Mouse (Mus musculus) midbrain, embryonic 14.5 days (tissue): ENCODE data around the gene Chmp3. TPM values are rescaled to one million over a fixed set of nuclear protein-coding genes. Genes with fewer than 3 reads are reported as not detected.

Experiments used
- ATAC-seq: fragments of 200-750 bp; cut with Nextera tagmentation; 2 replicates; pipeline ENCODE4 v1.8.0; 2017; ENCODE audit warnings: moderate number of reproducible peaks, moderate library complexity; ENCODE audit not compliant: low FRiP score, low TSS enrichment
- DNase-seq: peaks from one replicate; pipeline ENCODE4 v3.0.0-alpha.2; 2015
- H3K27ac ChIP-seq: fragments of 300-500 bp; sonication (generic); replicated peaks from 2 replicates; pipeline ENCODE4 v1.5.1; 2014; ENCODE audit warnings: mild to moderate bottlenecking, low read depth, low read length, moderate library complexity
- H3K27me3 ChIP-seq: fragments of 300-500 bp; sonication (generic); 2 replicates; pipeline ENCODE4 v1.6.1; 2014; ENCODE audit warnings: low read length, control low read depth, mixed read lengths; ENCODE audit not compliant: control insufficient read depth, insufficient read depth
- H3K36me3 ChIP-seq: fragments of 300-500 bp; sonication (generic); 2 replicates; pipeline ENCODE4 v1.6.1; 2014; ENCODE audit warnings: low read length, control low read depth; ENCODE audit not compliant: control insufficient read depth, insufficient read depth
- H3K4me1 ChIP-seq: fragments of 300-500 bp; sonication (generic); 2 replicates; pipeline ENCODE4 v1.6.1; 2014; ENCODE audit warnings: mild to moderate bottlenecking, antibody characterized with exemption, low read length, control low read depth; ENCODE audit not compliant: control insufficient read depth, insufficient read depth
- H3K4me2 ChIP-seq: fragments of 300-500 bp; sonication (generic); 2 replicates; pipeline ENCODE4 v1.6.1; 2014; ENCODE audit warnings: mild to moderate bottlenecking, low read length, moderate library complexity
- H3K4me3 ChIP-seq: fragments of 300-500 bp; sonication (generic); replicated peaks from 2 replicates; pipeline ENCODE4 v1.5.1; 2014; ENCODE audit warnings: low read depth, low read length
- H3K9ac ChIP-seq: fragments of 300-500 bp; sonication (generic); replicated peaks from 2 replicates; pipeline ENCODE4 v1.6.1; 2014; ENCODE audit warnings: mild to moderate bottlenecking, low read length, moderate library complexity
- H3K9me3 ChIP-seq: fragments of 300-500 bp; sonication (generic); 2 replicates; pipeline ENCODE4 v1.6.1; 2016; ENCODE audit warnings: low read length, control low read depth, mixed read lengths; ENCODE audit not compliant: control insufficient read depth
- WGBS: fragments of 180-500 bp; shearing (Covaris S2); extraction: QIAGEN DNeasy Blood & Tissue Kit; methylation state at CpG from one replicate; pipeline ENCODE4 v1.1.7; 2014; 5-methylcytosine and 5-hydroxymethylcytosine counted together
- polyA plus RNA-seq: library from polyadenylated mRNA; unstranded; fragments of >200 nt; fragmentation: Nextera tagmentation; extraction: Ambion mirVana; gene quantifications from 2 replicates; pipeline ENCODE4 v1.2.1, GENCODE M21; 2014

Chmp3 gene
- polyA plus RNA-seq, 1 experiment from 2014 or later: 57.8 TPM

DNA sequence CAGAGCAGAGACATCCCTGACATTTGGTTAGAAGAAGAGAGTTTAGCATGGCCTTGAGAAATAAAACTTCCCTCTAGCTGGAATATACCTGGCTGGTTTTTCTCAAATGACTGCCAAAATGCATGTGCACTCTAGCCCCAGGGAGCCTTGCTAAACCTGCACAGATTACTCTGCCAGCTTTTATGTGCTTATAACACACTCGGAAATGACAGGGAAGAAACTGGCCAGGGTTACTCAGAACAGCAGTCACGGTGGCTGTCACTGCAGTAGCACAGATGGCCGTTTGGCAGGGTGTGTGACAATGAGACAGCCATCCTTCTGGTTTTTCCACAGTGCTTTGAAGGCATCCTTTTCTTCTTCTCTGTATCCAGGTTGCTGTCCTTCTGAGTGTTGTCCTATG, 18.0 kb upstream of the Chmp3 start:
- Histone ChIP-seq H3K9me3 (no peaks in the 10 kb centered on the region), H3K4me1 (no peaks in the 10 kb centered on the region), H3K9ac (no peak overlapping the region), H3K4me2 (no peak overlapping the region), H3K36me3 (no peaks in the 10 kb centered on the region), H3K4me3 (no peak overlapping the region), H3K27ac (no peak overlapping the region), H3K27me3 (no peaks in the 10 kb centered on the region)
- no peak for DNase-seq
- 72% methylated on average over 3 of the region's 3 CpGs for WGBS
- ATAC-seq: no peak

DNA sequence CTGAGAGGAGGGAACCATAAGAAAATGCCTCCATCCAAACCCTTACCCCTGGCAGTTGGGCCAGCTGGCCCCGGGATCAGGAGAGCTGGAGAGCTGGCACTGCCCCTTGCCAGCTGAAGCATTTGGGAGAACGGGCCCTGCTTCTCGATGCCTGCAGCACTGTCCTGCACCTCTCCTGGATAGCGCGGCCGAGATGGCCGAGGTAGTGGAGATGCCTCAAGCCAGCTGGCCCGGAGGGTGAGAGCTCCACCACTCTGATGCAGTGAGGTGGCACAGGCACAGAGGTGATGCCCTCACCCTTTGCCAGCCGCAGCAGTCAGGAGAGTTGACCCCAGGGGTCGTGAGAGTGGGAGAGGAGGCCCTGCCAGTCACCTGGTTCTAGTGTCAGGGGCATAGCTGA, 16.5 kb upstream of the Chmp3 start:
- no peaks in the 10 kb centered on the region for H3K27me3 ChIP-seq
- no peaks in the 10 kb centered on the region for H3K36me3 ChIP-seq
- 89% methylated on average over 10 of the region's 10 CpGs for WGBS
- no peaks in the 10 kb centered on the region for H3K9me3 ChIP-seq
- H3K4me3 ChIP-seq: no peak overlapping the region
- no peaks in the 10 kb centered on the region for H3K4me1 ChIP-seq
- H3K27ac ChIP-seq: no peak overlapping the region
- ATAC-seq (no peak), DNase-seq (no peak)
- H3K9ac ChIP-seq: no peak overlapping the region
- H3K4me2 ChIP-seq: no peak overlapping the region

DNA sequence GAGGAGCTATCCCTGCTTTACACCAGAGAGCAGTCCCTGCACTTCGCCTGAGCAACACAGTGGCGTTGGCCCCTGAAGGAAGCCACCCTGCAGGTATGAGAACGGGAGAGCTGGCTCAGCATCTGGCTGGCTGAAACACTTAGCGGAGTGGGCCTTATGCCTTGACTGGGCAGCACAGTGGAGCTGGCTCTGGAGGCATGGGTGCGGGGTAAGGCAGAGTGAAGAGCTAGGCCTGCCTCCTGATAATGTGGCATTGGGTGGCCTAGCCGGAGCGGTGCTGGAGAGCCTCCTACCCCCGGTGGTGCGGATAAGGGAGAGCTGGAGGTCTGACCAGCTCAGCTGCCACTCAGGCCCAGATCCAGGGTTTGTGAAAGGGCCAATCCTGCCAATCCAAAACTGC, 15.8 kb upstream of the Chmp3 start:
- H3K9me3 ChIP-seq: no peaks in the 10 kb centered on the region
- H3K4me2 ChIP-seq: no peak overlapping the region
- DNase-seq (no peak), ATAC-seq (no peak)
- no peaks in the 10 kb centered on the region for H3K36me3 ChIP-seq
- WGBS: 92% methylated on average over 9 of the region's 9 CpGs
- no peaks in the 10 kb centered on the region for H3K4me1 ChIP-seq
- H3K27me3 ChIP-seq: no peaks in the 10 kb centered on the region
- H3K4me3 ChIP-seq: no peak overlapping the region
- no peak overlapping the region for H3K9ac ChIP-seq
- no peak overlapping the region for H3K27ac ChIP-seq

DNA sequence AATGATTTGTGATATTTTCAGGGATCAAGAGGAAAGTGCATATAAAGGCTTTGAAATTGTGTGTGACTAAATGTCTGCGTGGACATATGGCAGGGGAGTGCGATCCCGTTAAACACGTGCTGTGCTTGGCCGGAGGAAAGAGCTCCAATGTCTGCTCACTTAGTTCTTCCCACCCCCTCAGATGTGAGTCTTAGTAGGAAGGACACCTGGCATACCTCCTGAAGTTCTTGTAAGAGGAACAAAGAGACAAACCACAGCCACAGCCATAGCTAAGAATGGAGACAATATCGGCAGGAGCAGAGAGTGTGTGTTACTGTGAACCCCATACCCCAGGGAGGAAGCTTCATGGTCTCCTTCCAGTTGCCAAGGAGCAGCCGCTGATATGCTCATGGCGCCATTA, 13.4 kb upstream of the Chmp3 start:
- DNase-seq (no peak), ATAC-seq (no peak)
- no peaks in the 10 kb centered on the region for H3K27me3 ChIP-seq
- H3K9ac ChIP-seq: no peak overlapping the region
- 91% methylated on average over 8 of the region's 8 CpGs for WGBS
- H3K4me3 ChIP-seq: no peak overlapping the region
- H3K4me1 ChIP-seq: no peaks in the 10 kb centered on the region
- no peak overlapping the region for H3K27ac ChIP-seq
- no peak overlapping the region for H3K4me2 ChIP-seq
- no peaks in the 10 kb centered on the region for H3K36me3 ChIP-seq
- no peaks in the 10 kb centered on the region for H3K9me3 ChIP-seq

DNA sequence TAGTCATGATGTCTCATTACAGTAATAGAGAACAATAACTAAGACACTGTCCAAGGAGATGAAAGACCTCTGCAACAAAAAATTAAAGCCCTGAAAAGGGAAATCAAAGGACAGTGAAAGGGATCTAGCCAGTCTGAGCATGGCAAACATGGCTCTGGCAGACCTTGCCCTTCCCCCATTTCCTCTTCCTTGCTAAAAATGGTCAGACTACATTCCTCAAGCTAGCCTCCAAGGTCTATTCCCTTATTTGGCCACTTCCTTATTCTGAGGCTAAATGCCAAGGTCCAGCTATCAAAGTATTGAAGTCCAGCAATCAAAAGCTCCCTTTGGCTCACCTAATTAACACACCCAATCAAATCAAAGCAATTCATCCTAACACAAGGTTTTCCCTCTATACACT, 6.3 kb upstream of the Chmp3 start:
- Histone ChIP-seq H3K27me3 (no peaks in the 10 kb centered on the region), H3K9ac (no peak overlapping the region), H3K27ac (no peak overlapping the region), H3K9me3 (no peaks in the 10 kb centered on the region), H3K4me2 (no peak overlapping the region), H3K4me1 (no peaks in the 10 kb centered on the region), H3K4me3 (no peak overlapping the region), H3K36me3 (no peaks in the 10 kb centered on the region)
- DNase-seq: no peak
- no peak for ATAC-seq

DNA sequence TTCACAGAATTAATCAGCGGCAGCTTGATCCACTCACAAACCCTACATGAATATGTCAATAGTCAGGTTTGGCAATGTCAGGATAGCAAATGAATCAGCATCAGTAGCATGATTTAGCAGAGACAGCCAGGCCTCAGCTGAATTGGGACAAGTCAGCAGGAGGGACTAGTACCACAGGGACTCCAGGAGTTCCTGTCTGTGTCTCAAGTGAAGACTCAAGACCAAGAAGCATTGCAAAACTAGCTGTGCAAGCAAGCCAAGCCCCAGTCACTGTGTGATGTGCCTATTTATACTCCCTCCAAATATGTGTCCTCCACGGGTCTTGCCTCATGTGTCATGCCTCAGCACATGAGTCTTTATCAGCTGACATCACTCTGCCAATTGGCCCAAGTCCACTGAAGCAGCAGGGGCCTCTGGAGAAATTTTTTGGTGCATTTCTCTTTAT, 11.9 kb downstream of the Chmp3 start:
- no peak overlapping the region for H3K9ac ChIP-seq
- no peak overlapping the region for H3K4me3 ChIP-seq
- 0 out of 2 replicates have a peak, but pooled peaks cover 3% of the 10 kb centered on the region for H3K36me3 ChIP-seq
- WGBS: 94% methylated on average over 2 of the region's 2 CpGs
- no peaks in the 10 kb centered on the region for H3K4me1 ChIP-seq
- H3K4me2 ChIP-seq: no peak overlapping the region
- no peak for ATAC-seq
- DNase-seq: no peak
- no peaks in the 10 kb centered on the region for H3K9me3 ChIP-seq
- H3K27me3 ChIP-seq: no peaks in the 10 kb centered on the region
- no peak overlapping the region for H3K27ac ChIP-seq

DNA sequence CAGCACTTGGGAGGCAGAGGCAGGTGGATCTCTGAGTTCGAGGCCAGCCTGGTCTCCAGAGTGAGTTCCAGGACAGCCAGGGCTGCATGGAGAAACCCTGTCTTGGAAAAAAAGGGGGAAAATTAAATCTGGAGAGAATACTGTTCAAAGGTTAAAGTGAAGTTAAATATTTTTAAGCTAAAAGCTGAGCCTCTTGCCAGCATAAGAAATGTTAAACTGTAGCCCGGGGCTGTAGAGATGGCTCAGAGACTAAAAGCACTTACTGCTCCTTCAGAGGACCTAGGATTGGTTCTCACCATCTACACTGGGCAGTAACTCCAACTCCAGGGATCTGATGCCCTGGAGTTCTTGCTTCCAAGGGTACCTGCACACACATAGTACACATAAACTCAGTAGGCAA, 13.2 kb downstream of the Chmp3 start:
- H3K9me3 ChIP-seq: no peaks in the 10 kb centered on the region
- WGBS: 99% methylated on average over 2 of the region's 2 CpGs

DNA sequence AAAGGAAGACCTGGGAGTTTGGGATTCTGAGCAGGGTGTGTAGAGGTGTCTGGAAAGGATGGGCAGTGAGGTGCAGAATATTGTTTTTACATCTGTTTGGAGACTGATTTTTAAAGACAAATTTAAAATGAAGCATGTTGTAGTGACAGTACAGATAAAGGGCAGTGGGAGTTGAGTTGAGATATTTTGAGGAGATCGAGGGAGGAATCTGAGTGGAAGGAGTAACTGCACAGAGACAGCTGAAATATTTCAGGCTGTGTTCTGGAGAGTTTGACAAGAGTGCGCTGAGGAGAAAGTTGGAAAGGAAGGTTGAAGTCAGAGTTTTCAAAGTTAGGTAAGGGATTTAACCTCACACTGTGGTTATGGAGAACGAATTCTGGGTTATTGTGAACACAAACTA, 25.0 kb downstream of the Chmp3 start:
- Histone ChIP-seq H3K4me2 (no peak overlapping the region), H3K9ac (no peak overlapping the region), H3K36me3 (peaks cover 32% of the 10 kb centered on the region), H3K27ac (no peak overlapping the region), H3K4me3 (no peak overlapping the region), H3K4me1 (no peaks in the 10 kb centered on the region), H3K27me3 (no peaks in the 10 kb centered on the region), H3K9me3 (no peaks in the 10 kb centered on the region)
- 94% methylated on average over 3 of the region's 3 CpGs for whole genome bisulfite sequencing
- DNase-seq (no peak), ATAC-seq (no peak)

More for the DNA sequence above, 13.2 kb downstream of the Chmp3 start:
- Histone ChIP-seq H3K27ac (no peak overlapping the region), H3K36me3 (peaks cover 11% of the 10 kb centered on the region), H3K27me3 (no peaks in the 10 kb centered on the region), H3K4me3 (no peak overlapping the region), H3K4me2 (no peak overlapping the region), H3K4me1 (no peaks in the 10 kb centered on the region), H3K9ac (no peak overlapping the region)
- ATAC-seq (no peak), DNase-seq (no peak)

DNA sequence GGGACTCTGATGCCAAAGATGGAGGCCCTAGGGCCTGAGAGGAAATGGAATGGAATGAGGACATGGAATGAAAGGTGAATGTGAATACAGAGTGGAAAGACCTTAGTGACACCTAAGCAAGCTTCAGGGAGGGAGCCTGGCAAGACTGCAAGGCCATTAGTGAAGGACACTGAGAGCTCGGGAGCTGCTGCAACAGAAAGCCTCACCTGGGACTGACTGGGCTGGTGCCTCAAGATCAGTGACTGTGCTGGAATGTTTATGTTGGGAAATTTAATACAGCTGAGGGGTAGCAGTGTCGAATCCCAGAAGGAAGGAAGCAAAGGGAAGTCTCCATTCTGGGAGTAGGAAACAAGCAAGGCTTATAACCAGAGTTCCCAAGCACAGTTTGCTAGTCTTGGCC, 25.4 kb downstream of the Chmp3 start:
- no peak overlapping the region for H3K27ac ChIP-seq
- H3K4me3 ChIP-seq: no peak overlapping the region
- H3K36me3 ChIP-seq: peaks cover 34% of the 10 kb centered on the region
- DNase-seq (no peak), ATAC-seq (no peak)
- no peaks in the 10 kb centered on the region for H3K4me1 ChIP-seq
- no peaks in the 10 kb centered on the region for H3K27me3 ChIP-seq
- whole genome bisulfite sequencing: 91% methylated on average over 2 of the region's 2 CpGs
- H3K9ac ChIP-seq: no peak overlapping the region
- H3K4me2 ChIP-seq: no peak overlapping the region
- H3K9me3 ChIP-seq: no peaks in the 10 kb centered on the region
